Mouse (Mus musculus): Measurements from ENCODE around the gene Arid4b. TPM values are rescaled to one million over a fixed set of nuclear protein-coding genes. Genes with fewer than 3 reads are reported as not detected.
A peak's percentile ranks its signal among the peaks of the same experiment; 100 is the strongest.
"Not testable (repeated sequence)": the region's sequence is repeated elsewhere in the genome, so short reads cannot be mapped to it uniquely, and the experiment has no call there.

Gene Arid4b
- polyA plus RNA-seq (2015; fragmentation: Nextera tagmentation; extraction: Ambion mirVana) = 51.7 and 52.2 TPM in 2 replicates

- whole genome bisulfite sequencing = under 1% methylated on average over 63 of the region's 64 CpGs
- no peaks in the 10 kb centered on the region for H3K27me3 ChIP-seq (replicated peaks)
- 0 out of 2 replicates have a peak, but pooled peaks cover 5% of the 10 kb centered on the region for H3K4me1 ChIP-seq (replicated peaks)
- no peaks in the 10 kb centered on the region for H3K36me3 ChIP-seq
- peak within 1 kb of the TSS; percentile 70 for H3K4me2 ChIP-seq (replicated peaks)
- H3K9ac ChIP-seq = peak within 1 kb of the TSS; percentile 97
- peak within 1 kb of the TSS; percentile 99 for H3K27ac ChIP-seq
- no peaks in the 10 kb centered on the region for H3K9me3 ChIP-seq
- ATAC-seq = peak; percentile 97
- peak within 1 kb of the TSS; percentile 99 for H3K4me3 ChIP-seq (replicated peaks)
These were observed at the start of gene Arid4b, which contains the start of gene Ggps1 for GRCm38 (mm10) chr13:14063013-14063941. Gene Arid4b, plus strand, starts transcription at chr13:14063232. Gene Ggps1, minus strand, starts transcription at chr13:14063488.

- no peaks in the 10 kb centered on the region for H3K27me3 ChIP-seq (replicated peaks)
- H3K4me1 ChIP-seq (replicated peaks) = no peaks in the 10 kb centered on the region
- H3K27ac ChIP-seq = no peak overlapping the region
- no peak overlapping the region for H3K4me2 ChIP-seq (replicated peaks)
- no peak for ATAC-seq
- no peak overlapping the region for H3K9ac ChIP-seq
- WGBS = 91% methylated on average over 2 of the region's 2 CpGs
- no peaks in the 10 kb centered on the region for H3K9me3 ChIP-seq
- H3K36me3 ChIP-seq = no peaks in the 10 kb centered on the region
- H3K4me3 ChIP-seq (replicated peaks) = no peak overlapping the region
These were observed 49.0 kb upstream of the Arid4b start for GRCm38 (mm10) chr13:14014001-14014400.

GRCm38 (mm10) chr13:14014540-14014939, 48.5 kb upstream of the Arid4b start:
- ATAC-seq = no peak
- H3K27me3 ChIP-seq (replicated peaks) = no peaks in the 10 kb centered on the region
- H3K4me2 ChIP-seq (replicated peaks) = no peak overlapping the region
- H3K9ac ChIP-seq = no peak overlapping the region
- H3K36me3 ChIP-seq = no peaks in the 10 kb centered on the region
- 92% methylated on average over 4 of the region's 4 CpGs for WGBS
- no peaks in the 10 kb centered on the region for H3K9me3 ChIP-seq
- no peaks in the 10 kb centered on the region for H3K4me1 ChIP-seq (replicated peaks)
- H3K4me3 ChIP-seq (replicated peaks) = no peak overlapping the region
- H3K27ac ChIP-seq = no peak overlapping the region

GRCm38 (mm10) chr13:14015609-14016008, 47.4 kb upstream of the Arid4b start:
- no peak for ATAC-seq
- H3K27me3 ChIP-seq (replicated peaks) = no peaks in the 10 kb centered on the region
- no peak overlapping the region for H3K4me2 ChIP-seq (replicated peaks)
- H3K36me3 ChIP-seq = no peaks in the 10 kb centered on the region
- no peak overlapping the region for H3K4me3 ChIP-seq (replicated peaks)
- WGBS = 81% methylated on average over 6 of the region's 6 CpGs
- no peak overlapping the region for H3K9ac ChIP-seq
- no peaks in the 10 kb centered on the region for H3K4me1 ChIP-seq (replicated peaks)
- H3K9me3 ChIP-seq = no peaks in the 10 kb centered on the region
- no peak overlapping the region for H3K27ac ChIP-seq

- H3K9ac ChIP-seq = no peak overlapping the region
- ATAC-seq = no peak
- H3K9me3 ChIP-seq = no peaks in the 10 kb centered on the region
- no peaks in the 10 kb centered on the region for H3K27me3 ChIP-seq (replicated peaks)
- H3K4me2 ChIP-seq (replicated peaks) = no peak overlapping the region
- no peaks in the 10 kb centered on the region for H3K36me3 ChIP-seq
- no peak overlapping the region for H3K27ac ChIP-seq
- H3K4me1 ChIP-seq (replicated peaks) = no peaks in the 10 kb centered on the region
- no peak overlapping the region for H3K4me3 ChIP-seq (replicated peaks)
These were observed 44.7 kb upstream of the Arid4b start for GRCm38 (mm10) chr13:14018283-14018682.

- Histone ChIP-seq H3K9ac (no peak overlapping the region), H3K4me2 (replicated peaks) (no peak overlapping the region), H3K4me3 (replicated peaks) (no peak overlapping the region), H3K4me1 (replicated peaks) (no peaks in the 10 kb centered on the region), H3K9me3 (no peaks in the 10 kb centered on the region), H3K27ac (no peak overlapping the region), H3K27me3 (replicated peaks) (no peaks in the 10 kb centered on the region), H3K36me3 (no peaks in the 10 kb centered on the region)
- ATAC-seq = no peak
- 88% methylated on average over 3 of the region's 3 CpGs for WGBS
These were observed 44.2 kb upstream of the Arid4b start for GRCm38 (mm10) chr13:14018852-14019251.

- not testable (repeated sequence) for H3K4me3 ChIP-seq (replicated peaks); H3K4me2 ChIP-seq (replicated peaks); H3K27me3 ChIP-seq (replicated peaks); H3K9me3 ChIP-seq; H3K36me3 ChIP-seq; H3K9ac ChIP-seq; ATAC-seq; H3K4me1 ChIP-seq (replicated peaks); H3K27ac ChIP-seq
- 75% methylated on average over 10 of the region's 12 CpGs for WGBS
These were observed 41.6 kb upstream of the Arid4b start for GRCm38 (mm10) chr13:14021417-14021816.

- WGBS = 89% methylated on average over 6 of the region's 6 CpGs
- no peak overlapping the region for H3K4me2 ChIP-seq (replicated peaks)
- no peak overlapping the region for H3K27ac ChIP-seq
- H3K9me3 ChIP-seq = no peaks in the 10 kb centered on the region
- no peaks in the 10 kb centered on the region for H3K27me3 ChIP-seq (replicated peaks)
- 0 out of 2 replicates have a peak, but pooled peaks cover 9% of the 10 kb centered on the region for H3K36me3 ChIP-seq
- no peak overlapping the region for H3K4me3 ChIP-seq (replicated peaks)
- no peaks in the 10 kb centered on the region for H3K4me1 ChIP-seq (replicated peaks)
- H3K9ac ChIP-seq = no peak overlapping the region
- no peak for ATAC-seq
These were observed 37.5 kb upstream of the Arid4b start for GRCm38 (mm10) chr13:14025554-14025953.

GRCm38 (mm10) chr13:14026154-14026820, 36.7 kb upstream of the Arid4b start:
- ATAC-seq = peak; percentile 79
- Histone ChIP-seq H3K27me3 (replicated peaks) (no peaks in the 10 kb centered on the region), H3K4me2 (replicated peaks) (no peak overlapping the region), H3K9ac (no peak overlapping the region), H3K4me1 (replicated peaks) (no peaks in the 10 kb centered on the region), H3K27ac (no peak overlapping the region), H3K4me3 (replicated peaks) (no peak overlapping the region), H3K9me3 (no peaks in the 10 kb centered on the region), H3K36me3 (0 out of 2 replicates have a peak, but pooled peaks cover 9% of the 10 kb centered on the region)
- 80% methylated on average over 6 of the region's 6 CpGs for WGBS

- no peak overlapping the region for H3K27ac ChIP-seq
- H3K27me3 ChIP-seq (replicated peaks) = no peaks in the 10 kb centered on the region
- H3K4me2 ChIP-seq (replicated peaks) = no peak overlapping the region
- H3K9me3 ChIP-seq = no peaks in the 10 kb centered on the region
- H3K36me3 ChIP-seq = no peaks in the 10 kb centered on the region
- 85% methylated on average over 5 of the region's 5 CpGs for WGBS
- ATAC-seq = no peak
- H3K4me1 ChIP-seq (replicated peaks) = no peaks in the 10 kb centered on the region
- H3K9ac ChIP-seq = no peak overlapping the region
- H3K4me3 ChIP-seq (replicated peaks) = no peak overlapping the region
These were observed 29.5 kb upstream of the Arid4b start for GRCm38 (mm10) chr13:14033309-14034072.

- no peaks in the 10 kb centered on the region for H3K27me3 ChIP-seq (replicated peaks)
- H3K4me1 ChIP-seq (replicated peaks) = peaks cover 4% of the 10 kb centered on the region; the same call in 1 of the 2 replicates
- no peak overlapping the region for H3K4me3 ChIP-seq (replicated peaks)
- H3K9ac ChIP-seq = no peak overlapping the region
- no peaks in the 10 kb centered on the region for H3K9me3 ChIP-seq
- H3K27ac ChIP-seq = no peak overlapping the region
- no peaks in the 10 kb centered on the region for H3K36me3 ChIP-seq
- peak; percentile 46; the same call in 1 of the 2 replicates for ATAC-seq
- H3K4me2 ChIP-seq (replicated peaks) = no peak overlapping the region
These were observed 29.0 kb upstream of the Arid4b start for GRCm38 (mm10) chr13:14034073-14034348.

- H3K4me1 ChIP-seq (replicated peaks); H3K9ac ChIP-seq; H3K4me3 ChIP-seq (replicated peaks); ATAC-seq; H3K27me3 ChIP-seq (replicated peaks); H3K4me2 ChIP-seq (replicated peaks); H3K36me3 ChIP-seq; H3K27ac ChIP-seq; H3K9me3 ChIP-seq: not testable (repeated sequence)
- WGBS = 90% methylated on average over 3 of the region's 3 CpGs
These were observed 27.7 kb upstream of the Arid4b start for GRCm38 (mm10) chr13:14035352-14035751.

Measured in intestine, embryonic 15.5 days (tissue).